Mouse (Mus musculus) heart, postnatal 4 days (tissue): ENCODE data around the gene Fbxo39. TPM values are rescaled to one million over a fixed set of nuclear protein-coding genes. Genes with fewer than 3 reads are reported as not detected.

Experiments
- DNase-seq: peaks from one replicate; pipeline ENCODE4 v3.0.0; 2021
- total RNA-seq, 2 experiments: library from RNA; stranded (reverse); gene quantifications; 2 replicates each; pipeline ENCODE4 v1.2.3; 2021

Gene Fbxo39
- total RNA-seq, 2 experiments from 2014 or later: not detected

- DNase-seq: peak; percentile 23
These were observed 49.4 kb downstream of the Fbxo39 start for GRCm38 (mm10) chr11:72363523-72364240.

- no peak for DNase-seq
These were observed 50.3 kb downstream of the Fbxo39 start for GRCm38 (mm10) chr11:72364526-72364925.

- no peak for DNase-seq
These were observed 51.9 kb downstream of the Fbxo39 start for GRCm38 (mm10) chr11:72366126-72366525.

DNA sequence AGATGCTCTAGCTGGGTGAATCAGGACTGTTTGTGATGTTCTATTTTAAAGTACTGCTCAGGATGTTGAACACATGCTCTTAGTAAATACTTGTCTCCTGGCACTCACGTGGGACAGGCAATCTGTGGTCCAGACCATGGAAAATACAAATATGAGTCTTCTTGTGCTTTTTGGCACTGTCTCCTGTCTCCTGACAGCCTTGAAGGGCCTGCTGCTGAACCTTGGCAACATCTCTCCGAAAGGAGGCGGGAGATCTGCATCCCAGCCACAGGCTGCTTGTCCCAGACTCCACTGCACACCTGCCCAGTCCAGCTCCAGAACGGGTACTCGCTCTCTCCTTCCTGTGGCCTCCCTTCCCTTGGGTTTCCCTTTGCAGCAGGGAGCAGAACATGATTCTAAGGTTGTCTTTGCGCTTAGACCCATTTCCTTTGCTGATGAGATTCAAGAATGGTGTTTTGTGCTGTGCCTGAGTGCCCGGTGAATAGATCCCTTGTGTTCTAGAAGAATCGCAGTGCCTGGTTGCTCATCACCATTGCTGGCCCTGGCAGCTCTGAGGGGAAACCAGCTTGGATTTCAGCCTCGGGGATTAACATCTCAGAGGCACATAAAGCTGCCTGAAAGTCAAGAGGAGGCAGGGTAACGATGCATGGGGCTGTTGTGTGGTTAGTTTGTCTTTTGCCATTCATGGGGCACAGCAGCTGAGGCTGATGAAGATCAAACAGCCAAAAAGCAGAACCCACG is 53.9 kb downstream of the Fbxo39 start:
- no peak for DNase-seq

Other genes starting within 250 kb of the Fbxo39 start
- gene Pitpnm3, start 178.7 kb upstream of the Fbxo39 start, total RNA-seq: 1 to 10 TPM; 1.7 TPM
- gene Gm43951, start 107.6 kb upstream of the Fbxo39 start, total RNA-seq: under 1 TPM; 0.45 TPM
- gene 4933427D14Rik, start 107.0 kb upstream of the Fbxo39 start, total RNA-seq: 1 to 10 TPM; 6.0 to 7.4 TPM
- 10 to 100 TPM; 47.4 to 48.7 TPM for gene Txndc17, start 106.9 kb upstream of the Fbxo39 start, total RNA-seq
- gene Med31, start 98.9 kb upstream of the Fbxo39 start, total RNA-seq: 10 to 100 TPM; 12.0 to 12.5 TPM
- gene Slc13a5, start 47.2 kb upstream of the Fbxo39 start, total RNA-seq: under 1 TPM; 0.38 to 0.50 TPM
- 1 to 10 TPM; 7.6 to 7.7 TPM for gene Xaf1, start 12.8 kb upstream of the Fbxo39 start, total RNA-seq
- gene Tekt1, start 48.0 kb downstream of the Fbxo39 start, total RNA-seq: under 1 TPM; 0.26 to 0.50 TPM
- gene Smtnl2, start 97.3 kb downstream of the Fbxo39 start, total RNA-seq: 10 to 100 TPM; 62.2 to 63.4 TPM
- gene Ggt6, start 121.1 kb downstream of the Fbxo39 start, total RNA-seq: not detected
- gene Mybbp1a, start 126.9 kb downstream of the Fbxo39 start, total RNA-seq: 10 to 100 TPM; 55.6 to 55.9 TPM
- gene Spns2, start 175.5 kb downstream of the Fbxo39 start, total RNA-seq: 10 to 100 TPM; 17.0 to 18.0 TPM
- under 1 TPM in 1 of 2 experiments, not detected in 1; 0.12 TPM for gene Spns3, start 236.1 kb downstream of the Fbxo39 start, total RNA-seq